Comparison of ENCODE assay signal across 9 mouse cellular contexts in genomic region chr19:57117751-57118150, GRCm38 (mm10).
DNase-seq lines count a peak whose midpoint lies in the region; ATAC-seq and TF ChIP-seq lines count a peak whose summit lies in the region.
"Had no signal": no experiment of that assay in that cellular context is flagged by ENCODE, and none has a peak within 500 bp of the region (broad histone marks: within the 10 kb centered on the region; RNA-seq: fewer than 3 reads in every experiment).

No protein-coding gene starts in this region.

- no peaks in the 10 kb centered on the region for H3K9me3 ChIP-seq in embryonic facial prominence, embryonic 13.5 days
- H3K9me3 ChIP-seq in neural tube, embryonic 13.5 days, result no peaks in the 10 kb centered on the region

- no peak for ATAC-seq in embryonic facial prominence, embryonic 13.5 days (ENCODE audit: insufficient number of reproducible peaks, insufficient read depth, low FRiP score, low TSS enrichment, low read depth)
- no peak for ATAC-seq in neural tube, embryonic 13.5 days (ENCODE audit: low read depth)

- no peak for TF ChIP-seq CTCF in layer of hippocampus, adult 2 months (conservative IDR thresholded peaks at IDR 0.05)

- H3K4me3 ChIP-seq in layer of hippocampus, adult 2 months, result peak overlapping the region; percentile 57
- peak overlapping the region; percentile 44 for H3K4me3 ChIP-seq in embryonic facial prominence, embryonic 13.5 days
- peak overlapping the region; percentile 36 for H3K4me3 ChIP-seq in neural tube, embryonic 13.5 days

- DNase-seq in layer of hippocampus, adult 2 months (ENCODE audit: low spot score in 2 of 2), result no peak
- DNase-seq in layer of hippocampus, adult 9-11 months, result no peak
- DNase-seq in induced T-regulatory cell, adult 2 months (ENCODE audit: low read depth), result peak; percentile 64
- DNase-seq in spleen, adult 12 weeks (ENCODE audit: low spot score), result no peak
- no peak for DNase-seq in gastrocnemius, postnatal 10 days
- no peak for DNase-seq in urinary bladder, postnatal 25 days (ENCODE audit: low spot score)

- H3K27ac ChIP-seq in layer of hippocampus, adult 2 months, result peak overlapping the region; percentile 92
- H3K27ac ChIP-seq in embryonic facial prominence, embryonic 13.5 days, result peak overlapping the region; percentile 45; the same call in 1 of the 2 replicates
- no peak overlapping the region for H3K27ac ChIP-seq in neural tube, embryonic 13.5 days (replicated peaks)
- H3K27ac ChIP-seq: macrophage had no signal

- peaks cover 46% of the 10 kb centered on the region for H3K4me1 ChIP-seq in embryonic facial prominence, embryonic 13.5 days
- peaks cover 46% of the 10 kb centered on the region for H3K4me1 ChIP-seq in neural tube, embryonic 13.5 days (replicated peaks)

- no peak overlapping the region for H3K9ac ChIP-seq in embryonic facial prominence, embryonic 13.5 days
- H3K9ac ChIP-seq in neural tube, embryonic 13.5 days, result 0 out of 2 replicates have a peak overlapping the region, but pooled peaks have one; percentile 63

- peak overlapping the region; percentile 60 for H3K4me2 ChIP-seq in embryonic facial prominence, embryonic 13.5 days
- peak overlapping the region; percentile 53 for H3K4me2 ChIP-seq in neural tube, embryonic 13.5 days

- 26% methylated on average over 6 of the region's 6 CpGs for WGBS in embryonic facial prominence, embryonic 13.5 days
- 57% methylated on average over 6 of the region's 6 CpGs for WGBS in neural tube, embryonic 13.5 days

- H3K36me3 ChIP-seq in embryonic facial prominence, embryonic 13.5 days, result no peaks in the 10 kb centered on the region
- no peaks in the 10 kb centered on the region for H3K36me3 ChIP-seq in neural tube, embryonic 13.5 days

- no peaks in the 10 kb centered on the region for H3K27me3 ChIP-seq in embryonic facial prominence, embryonic 13.5 days
- no peaks in the 10 kb centered on the region for H3K27me3 ChIP-seq in neural tube, embryonic 13.5 days
